Mouse (Mus musculus): ENCODE measurements at regions not wholly inside any gene's neighbourhood (a gene's known extent, or its start where the extent isn't known, plus 50 kb on each side); places are given as distances from the start of the nearest gene placed in this dataset.

DNA sequence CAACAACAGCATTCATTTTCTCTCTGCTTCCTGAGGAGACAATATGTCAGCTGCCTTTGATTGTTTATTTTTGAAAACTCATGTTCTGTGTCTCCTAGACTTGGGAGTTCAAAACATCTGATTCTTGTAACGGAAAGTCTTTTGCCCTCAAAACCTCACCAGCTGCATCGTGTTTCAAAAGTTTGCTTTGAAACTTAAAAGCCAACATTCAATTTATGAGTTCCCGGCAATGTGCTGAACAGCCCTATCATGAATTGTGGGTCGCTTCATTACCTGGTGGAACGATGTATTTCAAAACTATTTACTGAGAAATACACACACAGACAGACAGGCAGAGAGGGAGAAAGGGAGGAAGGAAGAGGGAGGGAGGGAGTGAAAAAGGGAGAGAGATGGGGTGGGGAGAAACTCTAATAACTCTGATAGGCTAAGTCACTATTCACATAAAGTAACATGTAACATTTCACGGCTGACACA is 356.3 kb upstream of the Lmcd1 start:
- Histone ChIP-seq H3K27ac (ENCODE audit: low read depth, low read length) (no peak overlapping the region), H3K27me3 (replicated peaks; ENCODE audit: control insufficient read depth, insufficient read depth, low read length) (no peaks in the 10 kb centered on the region), H3K4me1 (replicated peaks; ENCODE audit: control insufficient read depth, insufficient read depth, low read length) (no peaks in the 10 kb centered on the region), H3K4me2 (replicated peaks; ENCODE audit: low read depth) (no peak overlapping the region), H3K9ac (ENCODE audit: low read depth, low read length) (no peak overlapping the region), H3K36me3 (ENCODE audit: control insufficient read depth, insufficient read depth) (no peaks in the 10 kb centered on the region), H3K9me3 (ENCODE audit: control insufficient read depth) (no peaks in the 10 kb centered on the region), H3K4me3 (ENCODE audit: low read depth, low read length) (no peak overlapping the region)
- 62% methylated on average over 6 of the region's 6 CpGs for WGBS
- ATAC-seq, result no peak
- no peak for TF ChIP-seq CTCF (IDR thresholded peaks at IDR 0.05; ENCODE audit: low read depth)

DNA sequence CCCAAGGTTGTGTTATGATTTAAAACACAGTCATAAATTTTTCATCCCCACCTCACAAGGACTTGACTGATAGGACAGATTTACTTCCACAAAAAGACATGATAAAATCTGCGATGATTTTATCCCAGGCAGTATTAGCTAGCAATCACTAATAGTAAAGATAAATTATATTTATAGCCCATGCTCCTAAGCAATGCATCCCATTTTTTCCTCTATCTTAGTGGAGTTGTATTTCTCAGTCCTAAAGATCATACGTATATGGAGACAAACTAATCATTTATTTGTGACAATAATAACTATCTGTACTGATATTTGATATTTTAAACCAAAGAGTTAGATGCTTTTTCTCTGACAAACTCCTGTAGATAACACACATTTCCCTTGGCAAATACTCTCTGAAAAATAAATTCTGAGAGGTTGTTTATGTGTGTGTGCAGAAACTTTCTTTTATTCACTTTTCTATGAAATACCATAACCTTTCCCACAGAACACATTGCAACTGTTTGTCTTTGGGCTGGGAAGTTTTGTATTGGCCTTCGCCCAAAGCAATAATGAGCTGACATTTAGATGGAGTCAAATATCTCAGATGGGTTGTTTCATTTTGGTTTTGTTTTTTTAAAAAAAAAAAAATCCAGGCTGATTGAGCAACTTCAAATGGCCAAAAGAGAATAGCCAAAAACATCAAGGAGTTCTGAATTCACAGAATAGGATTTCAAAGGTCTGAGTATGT is 355.5 kb upstream of the Lmcd1 start:
- H3K4me2 ChIP-seq (replicated peaks; ENCODE audit: low read depth), result no peak overlapping the region
- H3K36me3 ChIP-seq (ENCODE audit: control insufficient read depth, insufficient read depth), result no peaks in the 10 kb centered on the region
- ATAC-seq, result no peak
- H3K27ac ChIP-seq (ENCODE audit: low read depth, low read length), result no peak overlapping the region
- H3K9me3 ChIP-seq (ENCODE audit: control insufficient read depth), result no peaks in the 10 kb centered on the region
- no peak overlapping the region for H3K9ac ChIP-seq (ENCODE audit: low read depth, low read length)
- H3K4me3 ChIP-seq (ENCODE audit: low read depth, low read length), result no peak overlapping the region
- no peak for TF ChIP-seq CTCF (IDR thresholded peaks at IDR 0.05; ENCODE audit: low read depth)
- no peaks in the 10 kb centered on the region for H3K27me3 ChIP-seq (replicated peaks; ENCODE audit: control insufficient read depth, insufficient read depth, low read length)
- no peaks in the 10 kb centered on the region for H3K4me1 ChIP-seq (replicated peaks; ENCODE audit: control insufficient read depth, insufficient read depth, low read length)
- 65% methylated on average over 3 of the region's 3 CpGs for WGBS

DNA sequence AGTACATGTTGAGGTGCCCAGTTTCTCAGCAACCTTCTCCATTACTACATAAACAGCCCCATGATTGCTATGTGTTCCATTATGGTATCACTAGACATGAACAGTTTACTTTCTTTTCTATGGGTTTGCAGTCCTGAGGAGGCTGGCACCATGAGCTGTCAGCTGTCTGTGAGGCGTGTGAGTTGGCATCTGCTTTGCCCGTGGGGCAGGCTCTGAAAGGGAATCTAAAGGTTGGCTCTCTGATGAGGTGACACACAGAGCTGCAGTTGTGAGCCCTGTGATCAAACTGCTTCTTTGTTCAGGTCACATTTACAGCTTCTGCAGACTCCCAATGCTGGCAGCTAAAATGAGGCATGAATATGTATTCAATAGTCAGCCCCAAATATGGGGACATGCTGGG is 341.0 kb upstream of the Lmcd1 start:
- Histone ChIP-seq H3K4me3 (ENCODE audit: low read depth, low read length) (no peak overlapping the region), H3K36me3 (ENCODE audit: control insufficient read depth, insufficient read depth) (no peaks in the 10 kb centered on the region), H3K4me1 (replicated peaks; ENCODE audit: control insufficient read depth, insufficient read depth, low read length) (no peaks in the 10 kb centered on the region), H3K27me3 (replicated peaks; ENCODE audit: control insufficient read depth, insufficient read depth, low read length) (no peaks in the 10 kb centered on the region), H3K9me3 (ENCODE audit: control insufficient read depth) (no peaks in the 10 kb centered on the region), H3K27ac (ENCODE audit: low read depth, low read length) (no peak overlapping the region), H3K4me2 (replicated peaks; ENCODE audit: low read depth) (no peak overlapping the region), H3K9ac (ENCODE audit: low read depth, low read length) (no peak overlapping the region)
- ATAC-seq, result no peak
- no peak for TF ChIP-seq CTCF (IDR thresholded peaks at IDR 0.05; ENCODE audit: low read depth)
- 79% methylated on average over 2 of the region's 2 CpGs for WGBS

DNA sequence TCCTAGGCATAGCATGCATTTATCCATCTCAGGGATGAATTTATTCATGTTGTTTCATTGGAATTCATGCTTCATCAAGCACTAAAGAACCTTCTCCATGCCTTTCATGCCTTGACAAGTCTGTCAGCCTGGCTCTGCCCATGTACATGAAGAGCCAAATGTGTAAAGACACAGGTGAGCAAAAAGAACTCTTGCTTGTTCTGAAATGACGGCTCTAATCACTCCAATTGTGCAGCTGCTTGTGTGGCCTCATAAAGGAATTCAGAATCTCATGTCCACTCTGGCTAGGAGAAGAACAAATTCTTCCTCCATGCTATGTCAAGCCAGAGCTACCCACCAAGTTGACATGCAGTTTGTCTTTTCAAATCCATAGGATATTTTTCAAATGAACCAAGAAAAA is 319.2 kb upstream of the Lmcd1 start:
- ATAC-seq, result no peak
- Histone ChIP-seq H3K9me3 (ENCODE audit: control insufficient read depth) (no peaks in the 10 kb centered on the region), H3K27me3 (replicated peaks; ENCODE audit: control insufficient read depth, insufficient read depth, low read length) (no peaks in the 10 kb centered on the region), H3K27ac (ENCODE audit: low read depth, low read length) (no peak overlapping the region), H3K36me3 (ENCODE audit: control insufficient read depth, insufficient read depth) (no peaks in the 10 kb centered on the region), H3K9ac (ENCODE audit: low read depth, low read length) (no peak overlapping the region), H3K4me3 (ENCODE audit: low read depth, low read length) (no peak overlapping the region), H3K4me1 (replicated peaks; ENCODE audit: control insufficient read depth, insufficient read depth, low read length) (no peaks in the 10 kb centered on the region), H3K4me2 (replicated peaks; ENCODE audit: low read depth) (no peak overlapping the region)
- TF ChIP-seq CTCF (IDR thresholded peaks at IDR 0.05; ENCODE audit: low read depth), result no peak
- WGBS, result 78% methylated on average over 1 of the region's 1 CpGs

DNA sequence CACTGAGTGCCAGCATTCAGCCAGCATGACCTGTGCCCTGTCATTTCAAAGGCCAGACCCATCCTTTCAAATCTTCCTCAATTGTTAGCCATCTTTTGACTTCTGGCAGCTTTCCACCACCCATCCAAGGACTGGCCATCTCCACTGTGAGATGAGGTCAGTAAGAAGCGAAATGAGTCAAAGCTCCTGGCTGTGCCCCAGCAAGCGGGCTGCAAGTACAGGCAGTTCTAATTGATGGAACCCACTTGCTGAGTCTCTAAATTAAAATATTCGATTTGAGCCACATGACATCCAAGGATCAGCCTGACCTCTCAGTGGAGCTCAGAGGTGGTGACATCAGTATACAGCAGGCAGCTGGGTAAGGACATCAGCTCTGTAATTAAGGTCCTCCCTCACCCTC is 307.8 kb upstream of the Lmcd1 start:
- H3K27me3 ChIP-seq (replicated peaks; ENCODE audit: control insufficient read depth, insufficient read depth, low read length), result no peaks in the 10 kb centered on the region
- ATAC-seq, result no peak
- no peaks in the 10 kb centered on the region for H3K9me3 ChIP-seq (ENCODE audit: control insufficient read depth)
- H3K4me2 ChIP-seq (replicated peaks; ENCODE audit: low read depth), result no peak overlapping the region
- H3K4me1 ChIP-seq (replicated peaks; ENCODE audit: control insufficient read depth, insufficient read depth, low read length), result no peaks in the 10 kb centered on the region
- no peak overlapping the region for H3K9ac ChIP-seq (ENCODE audit: low read depth, low read length)
- no peak overlapping the region for H3K4me3 ChIP-seq (ENCODE audit: low read depth, low read length)
- H3K27ac ChIP-seq (ENCODE audit: low read depth, low read length), result no peak overlapping the region
- WGBS, result 72% methylated on average over 3 of the region's 3 CpGs
- no peaks in the 10 kb centered on the region for H3K36me3 ChIP-seq (ENCODE audit: control insufficient read depth, insufficient read depth)
- TF ChIP-seq CTCF (IDR thresholded peaks at IDR 0.05; ENCODE audit: low read depth), result no peak

DNA sequence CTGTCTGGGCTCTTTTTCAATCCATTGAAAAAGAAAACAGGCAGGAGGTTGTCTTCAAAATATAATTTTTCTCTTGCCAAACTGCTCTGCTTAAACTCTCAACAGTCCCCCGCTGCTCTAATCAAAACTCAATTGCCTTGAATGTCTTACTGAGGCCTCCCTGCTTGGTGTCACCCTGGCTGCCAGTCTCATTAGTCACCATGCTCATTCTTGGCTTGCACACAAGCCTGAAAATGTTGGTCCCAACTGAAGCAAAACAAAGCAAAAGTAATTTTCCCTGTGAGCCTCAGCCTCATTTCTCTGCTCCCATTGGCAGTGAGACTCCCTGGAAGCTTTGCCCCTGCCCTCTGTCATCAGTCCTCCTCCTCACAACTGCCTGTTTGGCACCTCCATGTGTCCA is 288.1 kb upstream of the Lmcd1 start:
- H3K4me2 ChIP-seq (replicated peaks; ENCODE audit: low read depth), result no peak overlapping the region
- WGBS, result 61% methylated on average over 1 of the region's 1 CpGs
- TF ChIP-seq CTCF (IDR thresholded peaks at IDR 0.05; ENCODE audit: low read depth), result no peak
- H3K9me3 ChIP-seq (ENCODE audit: control insufficient read depth), result no peaks in the 10 kb centered on the region
- no peak overlapping the region for H3K9ac ChIP-seq (ENCODE audit: low read depth, low read length)
- H3K27ac ChIP-seq (ENCODE audit: low read depth, low read length), result no peak overlapping the region
- H3K4me1 ChIP-seq (replicated peaks; ENCODE audit: control insufficient read depth, insufficient read depth, low read length), result no peaks in the 10 kb centered on the region
- H3K27me3 ChIP-seq (replicated peaks; ENCODE audit: control insufficient read depth, insufficient read depth, low read length), result no peaks in the 10 kb centered on the region
- H3K36me3 ChIP-seq (ENCODE audit: control insufficient read depth, insufficient read depth), result no peaks in the 10 kb centered on the region
- no peak for ATAC-seq
- no peak overlapping the region for H3K4me3 ChIP-seq (ENCODE audit: low read depth, low read length)
